8 mouse cellular contexts compared by ENCODE assay signal in genomic region chr3:116835770-116836680, GRCm38 (mm10). TPM values are rescaled to one million over a fixed set of nuclear protein-coding genes. Genes with fewer than 3 reads are reported as not detected.
DNase-seq lines count a peak whose midpoint lies in the region; ATAC-seq lines count a peak whose summit lies in the region.

No protein-coding gene starts in this region.

- peak overlapping the region; percentile 44; the same call in 1 of the 2 replicates for H3K27ac ChIP-seq in hindbrain, embryonic 12.5 days

- H3K36me3 ChIP-seq in hindbrain, embryonic 12.5 days: no peaks in the 10 kb centered on the region

- H3K9me3 ChIP-seq in hindbrain, embryonic 12.5 days (replicated peaks): no peaks in the 10 kb centered on the region

- H3K4me1 ChIP-seq in hindbrain, embryonic 12.5 days: no peaks in the 10 kb centered on the region

- DNase-seq in MN1 (ENCODE audit: low spot score): peak; percentile 92
- DNase-seq in cerebellum, adult 9-10 months: peak; percentile 87
- DNase-seq in frontal cortex, adult 2 months (ENCODE audit: extremely low spot score in 1 of 2, low spot score in 1 of 2): peak; percentile 80 to 97
- DNase-seq in layer of hippocampus, postnatal 14 days (ENCODE audit: low spot score in 2 of 2): peak; percentile 83 to 92
- DNase-seq in lung, postnatal 14 days: peak; percentile 92
- DNase-seq in retina, adult 2 months (ENCODE audit: low read depth, low spot score): peak; percentile 64
- peak; percentile 83 to 85 for DNase-seq in thymus, postnatal 36 days

- peak overlapping the region; percentile 35 for H3K4me3 ChIP-seq in hindbrain, embryonic 12.5 days

- peak overlapping the region; percentile 53 for H3K9ac ChIP-seq in hindbrain, embryonic 12.5 days

- H3K4me2 ChIP-seq in hindbrain, embryonic 12.5 days (replicated peaks): peak overlapping the region; percentile 66

- ATAC-seq in hindbrain, embryonic 12.5 days (ENCODE audit: low FRiP score): peak; percentile 84

- H3K27me3 ChIP-seq in hindbrain, embryonic 12.5 days: no peaks in the 10 kb centered on the region

- 23% methylated on average over 21 of the region's 21 CpGs for WGBS in hindbrain, embryonic 12.5 days

RNA-seq across cellular contexts. Expression of gene Frrs1, which starts 23.2 kb away (rescaled TPM):
- 1.2 and 1.7 TPM in 2 replicates for polyA plus RNA-seq in frontal cortex, adult 2 months (2012; rRNA removed)
- polyA plus RNA-seq in hindbrain, embryonic 12.5 days (2016; fragmentation: Nextera tagmentation; extraction: Ambion mirVana): 6.0 and 10.2 TPM in 2 replicates
- 1 to 10 TPM; 1.5 to 1.7 TPM for total RNA-seq in layer of hippocampus, postnatal 14 days (2021)

RNA-seq across cellular contexts. Expression of gene Agl, which starts 28.1 kb away (rescaled TPM):
- polyA plus RNA-seq in frontal cortex, adult 2 months (2012; rRNA removed): 14.2 and 14.4 TPM in 2 replicates
- 18.6 and 21.0 TPM in 2 replicates for polyA plus RNA-seq in hindbrain, embryonic 12.5 days (2016; fragmentation: Nextera tagmentation; extraction: Ambion mirVana)
- total RNA-seq in layer of hippocampus, postnatal 14 days (2021): 10 to 100 TPM; 29.2 to 37.6 TPM

Comparison
In these comparisons a context has a peak if more than half of its experiments do, and no peak if none do; other contexts are left out.
1. Peak in every context shown above with its lines: DNase-seq, ATAC-seq, H3K4me3 ChIP-seq and H3K27ac ChIP-seq.